Mouse (Mus musculus) ovary, adult 18-20 months (tissue): Measurements from ENCODE around the gene Perm1.

Experiments
- DNase-seq: peaks from one replicate; pipeline ENCODE4 v3.0.0; 2022; ENCODE audit warnings: low spot score, mixed read lengths

Gene Perm1

GRCm38 (mm10) chr4:156200623-156201475, 14.8 kb upstream of the Perm1 start, which contains the start of gene Isg15:
TSS of gene Isg15 (minus strand) at chr4:156200818.
- no peak for DNase-seq

- no peak for DNase-seq
These were observed 13.2 kb upstream of the Perm1 start for GRCm38 (mm10) chr4:156202462-156202893.

GRCm38 (mm10) chr4:156203001-156203412, 12.7 kb upstream of the Perm1 start, which contains the start of gene AW011738:
TSS of gene AW011738 (plus strand) at chr4:156203304.
- peak; percentile 46 for DNase-seq

- DNase-seq, result no peak
These were observed 12.1 kb upstream of the Perm1 start for GRCm38 (mm10) chr4:156203413-156204131.

- no peak for DNase-seq
These were observed 6.8 kb upstream of the Perm1 start for GRCm38 (mm10) chr4:156208872-156209271.

GRCm38 (mm10) chr4:156209963-156210635, 5.6 kb upstream of the Perm1 start:
- DNase-seq, result no peak

GRCm38 (mm10) chr4:156213134-156213533, 2.5 kb upstream of the Perm1 start:
- no peak for DNase-seq

GRCm38 (mm10) chr4:156216196-156216595, 528 bp downstream of the Perm1 start:
- no peak for DNase-seq

- DNase-seq, result no peak
These were observed 1.5 kb downstream of the Perm1 start for GRCm38 (mm10) chr4:156217022-156217669.

GRCm38 (mm10) chr4:156217838-156218237, 2.2 kb downstream of the Perm1 start:
- no peak for DNase-seq

GRCm38 (mm10) chr4:156219936-156220335, 4.3 kb downstream of the Perm1 start:
- DNase-seq, result no peak

- DNase-seq, result no peak
These were observed 8.6 kb downstream of the Perm1 start for GRCm38 (mm10) chr4:156224276-156224675.

GRCm38 (mm10) chr4:156227752-156228392, 12.2 kb downstream of the Perm1 start:
- no peak for DNase-seq

GRCm38 (mm10) chr4:156228393-156229024, 12.8 kb downstream of the Perm1 start:
- DNase-seq, result no peak

- no peak for DNase-seq
These were observed 18.4 kb downstream of the Perm1 start for GRCm38 (mm10) chr4:156234021-156234501.

- peak; percentile 54 for DNase-seq
These were observed 19.1 kb downstream of the Perm1 start, which contains the start of gene Plekhn1 for GRCm38 (mm10) chr4:156234701-156235213. TSS of gene Plekhn1 (minus strand) at chr4:156234857.

- no peak for DNase-seq
These were observed 19.7 kb downstream of the Perm1 start for GRCm38 (mm10) chr4:156235360-156235770.

- peak; percentile 81 for DNase-seq
These were observed 20.3 kb downstream of the Perm1 start, which contains the start of gene Noc2l for GRCm38 (mm10) chr4:156235808-156236533. TSS of gene Noc2l (plus strand) at chr4:156236010.

GRCm38 (mm10) chr4:156236651-156237447, 21.2 kb downstream of the Perm1 start:
- no peak for DNase-seq
